Mouse (Mus musculus): ENCODE measurements around the gene Vps37b.

DNA sequence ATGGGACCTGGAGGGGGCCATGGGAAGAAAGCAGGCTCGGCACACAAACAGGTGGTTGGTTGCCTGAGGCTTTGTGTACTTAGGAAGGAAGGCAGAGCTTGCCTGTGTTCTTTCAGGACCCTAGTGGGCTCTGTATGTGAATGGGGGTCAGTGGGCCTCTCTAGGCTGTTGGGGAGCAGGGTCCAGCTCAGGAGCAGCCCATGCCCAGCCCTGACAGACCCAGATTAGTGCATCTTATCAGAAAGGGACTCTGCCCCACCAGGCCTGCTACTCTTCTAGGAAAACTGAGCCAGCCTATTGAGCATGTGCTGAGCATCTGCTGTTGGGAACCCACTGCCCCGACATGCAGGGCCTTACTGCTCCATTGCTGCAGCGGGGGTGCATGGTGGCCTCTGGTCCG lies 44.6 kb downstream of the Vps37b start:
- no peak for TF ChIP-seq CTCF (IDR thresholded peaks at IDR 0.05; ENCODE audit: borderline replicate concordance, insufficient read depth, low read length)
- TF ChIP-seq POLR2A (IDR thresholded peaks at IDR 0.05; ENCODE audit: low read depth, low read length) = no peak

Data from embryonic fibroblast, embryonic 13.5 days (primary cell).